Mouse (Mus musculus): ENCODE data around the gene Atf3. TPM values are rescaled to one million over a fixed set of nuclear protein-coding genes. Genes with fewer than 3 reads are reported as not detected.

Atf3 gene
- polyA plus RNA-seq, 1 experiment: 4.4 TPM

DNA sequence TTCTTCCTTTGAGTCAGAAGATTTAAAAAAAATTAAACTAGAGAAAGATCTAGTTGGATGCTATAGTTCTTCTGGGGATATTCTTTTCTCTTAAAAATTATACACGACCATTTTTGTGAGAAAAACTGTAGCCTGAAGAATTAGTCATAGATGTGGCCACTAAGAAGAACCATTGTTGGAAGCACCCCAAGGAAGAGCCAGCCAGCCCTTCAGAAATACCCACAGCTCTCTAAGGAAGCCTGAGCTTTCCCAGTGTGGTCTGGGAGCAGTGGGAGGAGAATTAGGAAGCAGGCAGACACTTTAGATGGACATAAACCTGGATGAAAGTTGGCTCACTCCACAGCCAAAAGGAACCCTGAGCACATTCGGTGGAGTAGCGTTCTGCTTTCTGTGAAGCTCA, 40.7 kb upstream of the Atf3 start:
- Histone ChIP-seq H3K27ac (ENCODE audit: insufficient read depth, low read length) (no peak overlapping the region), H3K9ac (ENCODE audit: low read depth, poor library complexity, severe bottlenecking) (no peak overlapping the region)

GRCm38 (mm10) chr1:191257981-191258380, 40.1 kb upstream of the Atf3 start:
- no peak overlapping the region for H3K27ac ChIP-seq (ENCODE audit: insufficient read depth, low read length)

More for the DNA sequence above, 40.7 kb upstream of the Atf3 start:
- Histone ChIP-seq H3K36me3 (ENCODE audit: control insufficient read depth, insufficient read depth, low read length, poor library complexity, severe bottlenecking) (no peaks in the 10 kb centered on the region), H3K9me3 (replicated peaks; ENCODE audit: control insufficient read depth, insufficient read depth, low read length, poor library complexity, severe bottlenecking) (no peaks in the 10 kb centered on the region), H3K27me3 (ENCODE audit: control insufficient read depth, insufficient read depth, low read length, poor library complexity, severe bottlenecking) (no peaks in the 10 kb centered on the region), H3K4me1 (ENCODE audit: control insufficient read depth, insufficient read depth, low read length) (peaks cover 3% of the 10 kb centered on the region), H3K4me3 (ENCODE audit: low read depth, low read length) (no peak overlapping the region)
- TF ChIP-seq EP300 (IDR thresholded peaks at IDR 0.05; ENCODE audit: insufficient read depth, low read depth, low read length): no peak

GRCm38 (mm10) chr1:191257351-191257771, 39.5 kb upstream of the Atf3 start:
- peaks cover 3% of the 10 kb centered on the region for H3K4me1 ChIP-seq (ENCODE audit: control insufficient read depth, insufficient read depth, low read length)
- H3K27me3 ChIP-seq (ENCODE audit: control insufficient read depth, insufficient read depth, low read length, poor library complexity, severe bottlenecking): no peaks in the 10 kb centered on the region
- H3K27ac ChIP-seq (ENCODE audit: insufficient read depth, low read length): no peak overlapping the region
- H3K4me3 ChIP-seq (ENCODE audit: low read depth, low read length): no peak overlapping the region
- no peak overlapping the region for H3K9ac ChIP-seq (ENCODE audit: low read depth, poor library complexity, severe bottlenecking)
- no peaks in the 10 kb centered on the region for H3K36me3 ChIP-seq (ENCODE audit: control insufficient read depth, insufficient read depth, low read length, poor library complexity, severe bottlenecking)
- no peaks in the 10 kb centered on the region for H3K9me3 ChIP-seq (replicated peaks; ENCODE audit: control insufficient read depth, insufficient read depth, low read length, poor library complexity, severe bottlenecking)
- TF ChIP-seq POLR2A (IDR thresholded peaks at IDR 0.05; ENCODE audit: insufficient read depth, low read length) (no peak), CTCF (IDR thresholded peaks at IDR 0.05; ENCODE audit: low read depth, low read length) (no peak), EP300 (IDR thresholded peaks at IDR 0.05; ENCODE audit: insufficient read depth, low read depth, low read length) (no peak)

More at GRCm38 (mm10) chr1:191257981-191258380, 40.1 kb upstream of the Atf3 start:
- Histone ChIP-seq H3K27me3 (ENCODE audit: control insufficient read depth, insufficient read depth, low read length, poor library complexity, severe bottlenecking) (no peaks in the 10 kb centered on the region), H3K4me3 (ENCODE audit: low read depth, low read length) (no peak overlapping the region), H3K9ac (ENCODE audit: low read depth, poor library complexity, severe bottlenecking) (no peak overlapping the region), H3K36me3 (ENCODE audit: control insufficient read depth, insufficient read depth, low read length, poor library complexity, severe bottlenecking) (no peaks in the 10 kb centered on the region), H3K9me3 (replicated peaks; ENCODE audit: control insufficient read depth, insufficient read depth, low read length, poor library complexity, severe bottlenecking) (no peaks in the 10 kb centered on the region), H3K4me1 (ENCODE audit: control insufficient read depth, insufficient read depth, low read length) (peaks cover 3% of the 10 kb centered on the region)
- TF ChIP-seq CTCF (IDR thresholded peaks at IDR 0.05; ENCODE audit: low read depth, low read length) (no peak), POLR2A (IDR thresholded peaks at IDR 0.05; ENCODE audit: insufficient read depth, low read length) (no peak), EP300 (IDR thresholded peaks at IDR 0.05; ENCODE audit: insufficient read depth, low read depth, low read length) (no peak)

- no peak overlapping the region for H3K4me3 ChIP-seq (ENCODE audit: low read depth, low read length)
- no peak for TF ChIP-seq POLR2A (IDR thresholded peaks at IDR 0.05; ENCODE audit: insufficient read depth, low read length)
- no peak for TF ChIP-seq CTCF (IDR thresholded peaks at IDR 0.05; ENCODE audit: low read depth, low read length)
- TF ChIP-seq EP300 (IDR thresholded peaks at IDR 0.05; ENCODE audit: insufficient read depth, low read depth, low read length): no peak
- no peaks in the 10 kb centered on the region for H3K36me3 ChIP-seq (ENCODE audit: control insufficient read depth, insufficient read depth, low read length, poor library complexity, severe bottlenecking)
- H3K9me3 ChIP-seq (replicated peaks; ENCODE audit: control insufficient read depth, insufficient read depth, low read length, poor library complexity, severe bottlenecking): no peaks in the 10 kb centered on the region
- no peak overlapping the region for H3K27ac ChIP-seq (ENCODE audit: insufficient read depth, low read length)
- no peaks in the 10 kb centered on the region for H3K27me3 ChIP-seq (ENCODE audit: control insufficient read depth, insufficient read depth, low read length, poor library complexity, severe bottlenecking)
- no peak overlapping the region for H3K9ac ChIP-seq (ENCODE audit: low read depth, poor library complexity, severe bottlenecking)
- H3K4me1 ChIP-seq (ENCODE audit: control insufficient read depth, insufficient read depth, low read length): peaks cover 3% of the 10 kb centered on the region
Measured at GRCm38 (mm10) chr1:191256566-191257350, 38.9 kb upstream of the Atf3 start.

DNA sequence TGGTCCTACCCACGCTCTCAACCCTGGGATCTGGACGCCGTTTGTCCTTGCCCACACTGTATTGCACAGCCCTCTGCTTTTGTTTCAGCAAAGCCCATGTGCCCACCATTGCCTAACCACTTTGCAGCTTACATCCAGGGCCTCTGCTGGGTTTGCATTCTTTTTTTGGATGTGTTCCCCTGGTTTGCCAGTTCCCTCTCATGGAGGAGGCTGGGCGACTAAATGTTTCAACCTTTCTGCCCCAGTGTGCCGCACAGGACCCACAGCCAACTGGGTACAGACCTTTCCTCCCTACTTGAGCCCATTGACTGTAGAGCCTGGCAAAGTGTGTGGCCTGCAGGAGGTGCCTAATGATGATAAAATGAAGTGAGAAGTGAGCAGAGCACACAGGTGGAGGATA, 38.3 kb upstream of the Atf3 start:
- Histone ChIP-seq H3K4me1 (ENCODE audit: control insufficient read depth, insufficient read depth, low read length) (peaks cover 3% of the 10 kb centered on the region), H3K36me3 (ENCODE audit: control insufficient read depth, insufficient read depth, low read length, poor library complexity, severe bottlenecking) (no peaks in the 10 kb centered on the region), H3K9me3 (replicated peaks; ENCODE audit: control insufficient read depth, insufficient read depth, low read length, poor library complexity, severe bottlenecking) (no peaks in the 10 kb centered on the region), H3K27me3 (ENCODE audit: control insufficient read depth, insufficient read depth, low read length, poor library complexity, severe bottlenecking) (no peaks in the 10 kb centered on the region), H3K9ac (ENCODE audit: low read depth, poor library complexity, severe bottlenecking) (no peak overlapping the region), H3K27ac (ENCODE audit: insufficient read depth, low read length) (no peak overlapping the region), H3K4me3 (ENCODE audit: low read depth, low read length) (no peak overlapping the region)
- no peak for TF ChIP-seq CTCF (IDR thresholded peaks at IDR 0.05; ENCODE audit: low read depth, low read length)
- no peak for TF ChIP-seq POLR2A (IDR thresholded peaks at IDR 0.05; ENCODE audit: insufficient read depth, low read length)
- no peak for TF ChIP-seq EP300 (IDR thresholded peaks at IDR 0.05; ENCODE audit: insufficient read depth, low read depth, low read length)

GRCm38 (mm10) chr1:191254448-191254847, 36.6 kb upstream of the Atf3 start:
- no peaks in the 10 kb centered on the region for H3K27me3 ChIP-seq (ENCODE audit: control insufficient read depth, insufficient read depth, low read length, poor library complexity, severe bottlenecking)
- H3K36me3 ChIP-seq (ENCODE audit: control insufficient read depth, insufficient read depth, low read length, poor library complexity, severe bottlenecking): no peaks in the 10 kb centered on the region
- H3K4me1 ChIP-seq (ENCODE audit: control insufficient read depth, insufficient read depth, low read length): peaks cover 3% of the 10 kb centered on the region
- TF ChIP-seq POLR2A (IDR thresholded peaks at IDR 0.05; ENCODE audit: insufficient read depth, low read length) (no peak), EP300 (IDR thresholded peaks at IDR 0.05; ENCODE audit: insufficient read depth, low read depth, low read length) (no peak), CTCF (IDR thresholded peaks at IDR 0.05; ENCODE audit: low read depth, low read length) (no peak)
- H3K27ac ChIP-seq (ENCODE audit: insufficient read depth, low read length): no peak overlapping the region
- H3K4me3 ChIP-seq (ENCODE audit: low read depth, low read length): no peak overlapping the region
- H3K9ac ChIP-seq (ENCODE audit: low read depth, poor library complexity, severe bottlenecking): no peak overlapping the region
- no peaks in the 10 kb centered on the region for H3K9me3 ChIP-seq (replicated peaks; ENCODE audit: control insufficient read depth, insufficient read depth, low read length, poor library complexity, severe bottlenecking)
